Mouse (Mus musculus): ENCODE results near the gene Atp6v0b. TPM values are rescaled to one million over a fixed set of nuclear protein-coding genes. Genes with fewer than 3 reads are reported as not detected.

Gene Atp6v0b
- total and polyA plus RNA-seq, 2 experiments from 2014 or later, result 625 to 667 TPM

DNA sequence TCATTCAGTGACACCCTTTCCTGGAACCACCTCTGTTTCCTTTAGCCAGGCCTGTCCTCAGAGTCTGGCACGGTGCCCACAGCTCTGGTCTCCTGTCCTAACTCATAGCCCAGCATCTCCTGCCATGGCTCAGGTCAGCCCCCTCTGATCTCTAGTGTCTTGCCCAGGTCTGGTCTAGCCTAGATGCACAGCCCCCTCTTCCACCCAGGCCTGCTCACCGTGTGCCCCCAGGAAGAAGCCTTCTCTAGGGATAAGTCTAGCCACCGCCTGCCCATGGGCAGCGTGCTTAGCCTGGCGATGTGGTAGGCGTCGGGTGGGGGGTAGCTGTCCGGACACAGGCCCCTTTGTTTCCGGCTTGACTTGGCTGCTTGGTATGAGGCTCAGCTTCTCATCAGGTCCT is 32.0 kb downstream of the Atp6v0b start:
- no peaks in the 10 kb centered on the region for H3K9me3 ChIP-seq (ENCODE audit: low read length)
- no peaks in the 10 kb centered on the region for H3K27me3 ChIP-seq (ENCODE audit: insufficient read depth, low read length)
- H3K36me3 ChIP-seq (ENCODE audit: insufficient read depth, low read length), result peaks cover 17% of the 10 kb centered on the region
- no peak overlapping the region for H3K4me3 ChIP-seq (ENCODE audit: low read depth, low read length)
- peak; percentile 75 for DNase-seq (ENCODE audit: low spot score)
- H3K27ac ChIP-seq (ENCODE audit: low read depth, low read length), result peak overlapping the region; percentile 44
- H3K4me1 ChIP-seq (ENCODE audit: insufficient read depth, low read length), result no peaks in the 10 kb centered on the region; the same call in 1 of the 2 replicates
- H3K4me2 ChIP-seq (ENCODE audit: low read depth, low read length, poor library complexity, severe bottlenecking), result no peak overlapping the region
- 68% methylated on average over 9 of the region's 9 CpGs for whole genome bisulfite sequencing
- no peak overlapping the region for H3K9ac ChIP-seq (replicated peaks; ENCODE audit: low read length, poor library complexity, severe bottlenecking)
- no peak for TF ChIP-seq CTCF (IDR thresholded peaks at IDR 0.05)
- ATAC-seq (ENCODE audit: low FRiP score), result peak; percentile 73; the same call in 1 of the 2 replicates

DNA sequence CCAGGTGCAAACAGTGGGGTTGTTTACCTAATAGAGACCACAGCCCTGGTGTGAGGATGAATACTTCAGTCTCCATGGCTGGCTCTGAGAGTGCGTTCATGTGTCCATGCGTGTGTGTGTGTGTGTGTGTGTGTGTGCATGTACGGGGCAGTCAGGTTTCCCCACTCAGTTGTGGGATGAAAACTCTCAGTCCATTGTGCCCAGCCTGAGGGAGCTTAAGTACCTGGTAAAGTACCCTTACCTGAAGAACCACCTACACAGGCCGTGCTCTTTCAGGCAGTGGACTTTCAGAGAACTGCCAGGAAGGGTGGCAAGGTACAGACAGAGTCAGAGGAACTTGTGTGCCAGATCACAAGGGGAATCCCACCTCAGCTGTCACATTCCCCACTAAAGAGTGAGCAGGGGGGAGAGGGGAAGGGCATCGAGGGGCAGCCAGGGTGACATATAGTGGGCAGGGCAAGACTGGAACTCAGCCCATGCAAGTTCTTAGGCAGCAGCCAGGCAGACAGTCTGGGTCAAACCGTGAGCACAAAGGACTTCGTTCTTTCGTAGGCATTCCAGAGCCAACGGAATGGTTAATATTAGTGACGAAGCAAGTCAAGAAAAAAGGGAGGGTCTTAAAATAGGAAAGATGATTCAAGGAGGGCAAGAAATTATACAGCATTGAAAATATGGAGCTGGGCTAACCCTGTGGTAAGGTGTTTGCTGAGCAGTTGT is 34.8 kb downstream of the Atp6v0b start:
- TF ChIP-seq CTCF (IDR thresholded peaks at IDR 0.05), result no peak
- Histone ChIP-seq H3K27ac (ENCODE audit: low read depth, low read length) (no peak overlapping the region), H3K36me3 (ENCODE audit: insufficient read depth, low read length) (peaks cover 10% of the 10 kb centered on the region), H3K4me2 (ENCODE audit: low read depth, low read length, poor library complexity, severe bottlenecking) (no peak overlapping the region), H3K4me3 (ENCODE audit: low read depth, low read length) (no peak overlapping the region), H3K9me3 (ENCODE audit: low read length) (no peaks in the 10 kb centered on the region), H3K27me3 (ENCODE audit: insufficient read depth, low read length) (no peaks in the 10 kb centered on the region), H3K9ac (replicated peaks; ENCODE audit: low read length, poor library complexity, severe bottlenecking) (no peak overlapping the region), H3K4me1 (ENCODE audit: insufficient read depth, low read length) (no peaks in the 10 kb centered on the region; the same call in 1 of the 2 replicates)
- ATAC-seq (ENCODE audit: low FRiP score), result no peak
- WGBS, result 80% methylated on average over 10 of the region's 10 CpGs
- no peak for DNase-seq (ENCODE audit: low spot score)

DNA sequence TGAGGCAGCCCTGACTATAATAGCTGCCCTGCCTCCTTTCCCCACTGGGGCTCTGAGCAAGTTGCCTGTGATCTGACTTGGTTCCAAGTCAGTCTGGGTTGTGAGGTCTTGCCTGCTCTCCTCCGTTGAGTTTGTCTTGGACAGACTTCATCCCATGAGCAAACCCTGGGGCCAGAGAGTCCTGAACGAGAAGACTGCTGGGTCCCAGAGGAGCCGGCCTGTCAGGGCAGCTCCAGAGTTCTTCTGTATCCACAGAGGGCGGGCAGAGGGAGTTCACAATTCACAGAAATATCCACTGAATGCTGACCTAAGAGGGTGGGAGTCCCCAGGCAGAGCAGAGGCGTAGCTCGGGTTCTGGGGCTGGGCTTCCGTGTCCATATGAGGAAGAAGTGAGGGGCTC is 36.3 kb downstream of the Atp6v0b start:
- Histone ChIP-seq H3K36me3 (ENCODE audit: insufficient read depth, low read length) (no peaks in the 10 kb centered on the region), H3K27me3 (ENCODE audit: insufficient read depth, low read length) (no peaks in the 10 kb centered on the region), H3K27ac (ENCODE audit: low read depth, low read length) (no peak overlapping the region), H3K9me3 (ENCODE audit: low read length) (no peaks in the 10 kb centered on the region), H3K4me3 (ENCODE audit: low read depth, low read length) (no peak overlapping the region), H3K4me1 (ENCODE audit: insufficient read depth, low read length) (no peaks in the 10 kb centered on the region; the same call in 1 of the 2 replicates), H3K9ac (replicated peaks; ENCODE audit: low read length, poor library complexity, severe bottlenecking) (no peak overlapping the region), H3K4me2 (ENCODE audit: low read depth, low read length, poor library complexity, severe bottlenecking) (no peak overlapping the region)
- DNase-seq (ENCODE audit: low spot score), result peak; percentile 30
- WGBS, result 72% methylated on average over 7 of the region's 7 CpGs
- 0 out of 2 replicates have a peak, but pooled peaks have one; percentile 2 for TF ChIP-seq CTCF (IDR thresholded peaks at IDR 0.05)
- ATAC-seq (ENCODE audit: low FRiP score), result no peak

DNA sequence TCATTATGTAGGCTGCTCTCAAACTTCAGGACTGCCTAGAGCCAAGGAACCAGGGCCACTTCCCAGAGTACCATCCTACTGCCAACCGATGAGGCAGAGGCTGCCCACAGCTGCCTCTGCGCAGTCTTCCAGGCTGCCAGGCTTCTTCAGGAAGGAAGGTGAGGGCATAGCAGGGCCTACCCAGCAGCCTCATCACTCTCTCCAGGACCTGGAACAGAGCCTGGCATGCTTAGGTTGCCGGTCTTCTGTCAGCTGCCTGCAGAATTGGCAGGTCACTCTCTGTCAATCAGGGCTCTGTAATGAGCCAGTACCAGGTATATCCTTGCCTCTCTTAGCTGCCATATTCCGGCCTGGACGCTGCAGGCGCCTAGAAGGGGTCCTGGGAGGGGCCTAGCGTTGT is 37.0 kb downstream of the Atp6v0b start:
- Histone ChIP-seq H3K4me3 (ENCODE audit: low read depth, low read length) (no peak overlapping the region), H3K36me3 (ENCODE audit: insufficient read depth, low read length) (no peaks in the 10 kb centered on the region), H3K27me3 (ENCODE audit: insufficient read depth, low read length) (no peaks in the 10 kb centered on the region), H3K4me1 (ENCODE audit: insufficient read depth, low read length) (no peaks in the 10 kb centered on the region; the same call in 1 of the 2 replicates), H3K4me2 (ENCODE audit: low read depth, low read length, poor library complexity, severe bottlenecking) (no peak overlapping the region), H3K9me3 (ENCODE audit: low read length) (no peaks in the 10 kb centered on the region), H3K9ac (replicated peaks; ENCODE audit: low read length, poor library complexity, severe bottlenecking) (no peak overlapping the region), H3K27ac (ENCODE audit: low read depth, low read length) (peak overlapping the region; percentile 52)
- no peak for TF ChIP-seq CTCF (IDR thresholded peaks at IDR 0.05)
- WGBS, result 77% methylated on average over 7 of the region's 7 CpGs
- ATAC-seq (ENCODE audit: low FRiP score), result no peak
- peak; percentile 46 for DNase-seq (ENCODE audit: low spot score)

DNA sequence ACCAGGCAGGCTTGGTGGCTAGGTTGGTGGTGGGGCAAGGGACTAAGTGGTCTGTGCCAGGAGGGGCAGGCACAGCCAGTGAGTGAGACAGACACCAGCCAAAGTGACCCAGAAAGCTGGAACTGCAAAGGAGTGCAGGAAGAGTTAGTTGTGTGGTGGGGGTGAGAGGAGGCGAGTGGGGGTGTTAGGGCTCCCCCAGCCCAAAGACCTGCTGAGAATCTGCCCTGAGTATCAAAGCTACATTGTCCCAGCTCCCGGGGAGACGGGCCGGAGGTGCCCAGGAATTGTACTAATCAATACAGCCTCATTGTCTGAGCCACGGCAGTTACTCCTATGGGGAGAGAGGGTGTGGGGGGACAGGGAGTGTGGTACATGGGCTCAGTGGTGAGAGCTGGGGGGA is 37.6 kb downstream of the Atp6v0b start:
- Histone ChIP-seq H3K4me2 (ENCODE audit: low read depth, low read length, poor library complexity, severe bottlenecking) (no peak overlapping the region), H3K4me1 (ENCODE audit: insufficient read depth, low read length) (no peaks in the 10 kb centered on the region; the same call in 1 of the 2 replicates), H3K27ac (ENCODE audit: low read depth, low read length) (peak overlapping the region; percentile 52), H3K27me3 (ENCODE audit: insufficient read depth, low read length) (no peaks in the 10 kb centered on the region), H3K9ac (replicated peaks; ENCODE audit: low read length, poor library complexity, severe bottlenecking) (no peak overlapping the region), H3K36me3 (ENCODE audit: insufficient read depth, low read length) (no peaks in the 10 kb centered on the region), H3K9me3 (ENCODE audit: low read length) (no peaks in the 10 kb centered on the region), H3K4me3 (ENCODE audit: low read depth, low read length) (no peak overlapping the region)
- no peak for TF ChIP-seq CTCF (IDR thresholded peaks at IDR 0.05)
- DNase-seq (ENCODE audit: low spot score), result peak; percentile 66
- WGBS, result 18% methylated on average over 5 of the region's 5 CpGs
- peak; percentile 74 for ATAC-seq (ENCODE audit: low FRiP score)

DNA sequence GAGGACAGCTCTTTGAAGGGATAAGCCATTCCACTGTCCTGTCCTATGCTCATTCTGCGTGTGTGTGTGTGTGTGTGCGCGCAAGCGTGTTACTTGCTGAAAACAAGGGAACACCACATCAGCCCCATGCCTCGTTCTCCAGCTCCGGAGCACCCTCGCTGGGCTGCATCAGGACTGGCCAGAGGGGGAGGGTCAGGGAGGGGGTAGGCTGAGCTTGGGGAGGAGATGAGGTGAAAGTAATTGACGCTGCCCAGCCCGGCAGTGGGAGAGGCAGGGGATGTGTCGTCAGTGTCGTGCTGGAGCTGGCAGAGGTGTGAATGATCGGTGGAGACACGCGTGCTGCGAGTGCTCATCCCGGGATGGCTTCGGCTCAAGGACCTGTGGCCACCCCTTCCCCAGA is 38.1 kb downstream of the Atp6v0b start:
- peak; percentile 48 for DNase-seq (ENCODE audit: low spot score)
- Histone ChIP-seq H3K27me3 (ENCODE audit: insufficient read depth, low read length) (no peaks in the 10 kb centered on the region), H3K27ac (ENCODE audit: low read depth, low read length) (peak overlapping the region; percentile 47)

More for the DNA sequence above, 38.1 kb downstream of the Atp6v0b start:
- Histone ChIP-seq H3K9me3 (ENCODE audit: low read length) (no peaks in the 10 kb centered on the region), H3K4me3 (ENCODE audit: low read depth, low read length) (no peak overlapping the region), H3K36me3 (ENCODE audit: insufficient read depth, low read length) (no peaks in the 10 kb centered on the region), H3K4me1 (ENCODE audit: insufficient read depth, low read length) (no peaks in the 10 kb centered on the region; the same call in 1 of the 2 replicates), H3K9ac (replicated peaks; ENCODE audit: low read length, poor library complexity, severe bottlenecking) (no peak overlapping the region), H3K4me2 (ENCODE audit: low read depth, low read length, poor library complexity, severe bottlenecking) (no peak overlapping the region)
- ATAC-seq (ENCODE audit: low FRiP score), result peak; percentile 39; the same call in 1 of the 2 replicates
- TF ChIP-seq CTCF (IDR thresholded peaks at IDR 0.05), result no peak
- 56% methylated on average over 17 of the region's 17 CpGs for WGBS

All from midbrain, postnatal 0 days (tissue).